Mouse (Mus musculus): Measurements from ENCODE around the gene Lgals1.

GRCm38 (mm10) chr15:78940325-78940724 is 13.8 kb downstream of the Lgals1 start:
- TF ChIP-seq POLR2A (IDR thresholded peaks at IDR 0.05; ENCODE audit: extremely low read depth, insufficient read depth, low read length) (no peak), CTCF (IDR thresholded peaks at IDR 0.05; ENCODE audit: extremely low read depth, insufficient read depth, low read length) (no peak)

Data from cortical plate, adult 2 months (tissue).